Comparison of ENCODE assay signal across 14 mouse cellular contexts in genomic region chr12:53794718-53795400, GRCm38 (mm10).
"Had no signal": no experiment of that assay in that cellular context is flagged by ENCODE, and none has a peak within 500 bp of the region (broad histone marks: within the 10 kb centered on the region; RNA-seq: fewer than 3 reads in every experiment).

No protein-coding gene starts in this region.

- H3K4me3 ChIP-seq: limb, embryonic 15.5 days; megakaryocyte, embryonic 14.5 days; midbrain, embryonic 15.5 days had no signal

- H3K9me3 ChIP-seq: limb, embryonic 15.5 days; midbrain, embryonic 15.5 days had no signal

- ATAC-seq: intestine, embryonic 16.5 days; midbrain, embryonic 15.5 days had no signal

- H3K9ac ChIP-seq: limb, embryonic 15.5 days; lung, embryonic 14.5 days; midbrain, embryonic 15.5 days had no signal

- H3K4me2 ChIP-seq: limb, embryonic 15.5 days; lung, embryonic 14.5 days; midbrain, embryonic 11.5 days; midbrain, embryonic 15.5 days had no signal

- H3K27ac ChIP-seq: limb, embryonic 15.5 days; midbrain, embryonic 15.5 days had no signal

- H3K36me3 ChIP-seq: limb, embryonic 15.5 days; midbrain, embryonic 15.5 days had no signal

- DNase-seq: kidney, adult 2 months; kidney, postnatal 25 days; layer of hippocampus, postnatal 36 days; lung, embryonic 14.5 days; lung, postnatal 10 days; lung, postnatal 4 days; right cerebral cortex, adult 18-20 months; right cerebral cortex, postnatal 25 days; thymus, postnatal 4 days had no signal

- H3K4me1 ChIP-seq: limb, embryonic 15.5 days; megakaryocyte, embryonic 14.5 days had no signal

- H3K27me3 ChIP-seq: limb, embryonic 15.5 days; megakaryocyte, embryonic 14.5 days; midbrain, embryonic 15.5 days had no signal
